Mouse (Mus musculus): ENCODE measurements around the gene Eif4g3.

DNA sequence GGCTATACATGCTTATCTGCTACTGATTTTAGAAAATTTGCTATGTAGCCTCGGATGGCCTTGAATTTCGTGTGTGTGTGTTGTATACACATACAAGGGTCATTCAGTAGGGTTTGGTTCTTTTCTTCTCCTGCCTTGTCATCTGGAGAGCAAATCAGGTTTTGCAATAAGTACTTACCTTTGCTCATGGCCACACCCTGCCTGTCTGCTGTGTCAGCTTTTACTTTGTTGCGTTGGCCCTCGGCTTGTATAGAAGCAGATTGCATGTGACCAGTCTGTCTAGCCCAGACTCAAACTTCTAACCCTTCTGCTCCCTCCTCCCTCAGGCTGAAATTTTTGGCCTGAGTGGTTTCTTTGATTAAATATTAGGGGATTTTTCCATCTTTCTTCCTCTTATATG is 157.2 kb downstream of the Eif4g3 start:
- TF ChIP-seq EP300 (IDR thresholded peaks at IDR 0.05; ENCODE audit: low read depth in 1 of 2, low read length in 2 of 2), result no peak
- no peak for TF ChIP-seq GATA1 (IDR thresholded peaks at IDR 0.05; ENCODE audit: low read depth, low read length)
- no peak for TF ChIP-seq CTCF (IDR thresholded peaks at IDR 0.05 in 2 of 3, conservative IDR thresholded peaks at IDR 0.05 in 1 of 3; ENCODE audit: control insufficient read depth in 1 of 3, insufficient read depth in 1 of 3, low read depth in 2 of 3, low read length in 3 of 3, poor library complexity in 1 of 3, severe bottlenecking in 1 of 3)
- no peak for TF ChIP-seq ZMIZ1 (IDR thresholded peaks at IDR 0.05; ENCODE audit: low read depth, low read length)
- TF ChIP-seq NRF1 (IDR thresholded peaks at IDR 0.05; ENCODE audit: insufficient read depth, low read depth, low read length, poor library complexity, severe bottlenecking), result no peak
- no peak for TF ChIP-seq MAX (IDR thresholded peaks at IDR 0.05; ENCODE audit: low read length)
